Mouse (Mus musculus) heart, adult 2 months (tissue): ENCODE results near the gene Sult6b2.

ENCODE experiments used
- CTCF ChIP-seq: fragments of 200-600 bp; IDR thresholded peaks from 2 replicates; pipeline ENCODE4 v1.8.1; 2022; ENCODE audit warnings: antibody characterized with exemption, mild to moderate bottlenecking, moderate library complexity
- EP300 ChIP-seq: fragments of 200-500 bp; IDR thresholded peaks from 2 replicates; pipeline ENCODE4 v1.6.1; 2011; ENCODE audit warnings: low read depth, low read length, control low read depth; ENCODE audit not compliant: insufficient read depth
- POLR2A ChIP-seq: fragments of 200-500 bp; IDR thresholded peaks from 2 replicates; pipeline ENCODE4 v1.6.1; 2011; ENCODE audit warnings: mild to moderate bottlenecking, low read depth, low read length, control low read depth; ENCODE audit not compliant: insufficient read depth

GRCm38 (mm10) chr6:142745484-142745883 lies 58.8 kb downstream of the Sult6b2 start:
- TF ChIP-seq CTCF (no peak), POLR2A (no peak), EP300 (no peak)
